Mouse (Mus musculus): ENCODE measurements around the gene Hoxa4.

The Hoxa4 gene

GRCm38 (mm10) chr6:52217895-52218642 lies 26.5 kb upstream of the Hoxa4 start:
- DNase-seq (ENCODE audit: low read depth in 2 of 2, low spot score in 2 of 2): no peak

GRCm38 (mm10) chr6:52217459-52217768 lies 25.9 kb upstream of the Hoxa4 start:
- no peak for DNase-seq (ENCODE audit: low read depth in 2 of 2, low spot score in 2 of 2)

DNA sequence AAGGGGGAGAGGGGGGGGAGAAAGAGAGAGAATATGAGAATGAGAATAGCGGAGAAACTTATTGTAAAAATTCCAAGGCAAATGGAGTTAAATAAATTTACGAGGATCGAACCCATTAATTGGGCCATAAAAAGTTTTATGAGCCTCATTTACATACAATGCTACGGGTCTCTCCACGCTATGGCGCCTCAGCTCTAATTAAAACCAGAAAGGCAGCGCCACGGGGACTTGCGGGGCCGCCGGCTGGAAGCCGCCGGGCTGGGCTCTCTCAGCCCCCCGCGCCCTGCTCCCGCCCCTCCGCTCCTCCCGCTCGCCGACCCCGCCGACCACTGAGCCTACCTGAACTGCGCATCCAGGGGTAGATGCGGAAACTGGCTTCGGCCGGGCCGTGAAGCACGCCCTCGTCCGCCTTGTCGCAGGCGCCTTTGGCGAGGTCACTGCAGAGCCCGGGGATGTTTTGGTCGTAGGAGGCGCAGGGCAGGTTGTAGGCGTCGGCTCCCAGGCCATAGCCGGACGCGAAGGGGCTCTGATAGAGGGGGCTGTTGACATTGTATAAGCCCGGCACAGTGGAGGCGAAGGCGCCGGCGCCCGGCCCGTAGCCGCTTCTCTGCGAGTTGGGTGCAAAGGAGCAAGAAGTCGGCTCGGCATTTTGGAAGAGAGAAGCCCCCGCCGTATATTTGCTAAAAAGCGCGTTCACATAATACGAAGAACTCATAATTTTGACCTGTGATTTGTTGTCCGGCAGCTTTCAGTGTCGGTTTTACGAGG lies 25.3 kb upstream of the Hoxa4 start:
- no peak for DNase-seq (ENCODE audit: low read depth in 2 of 2, low spot score in 2 of 2)

DNA sequence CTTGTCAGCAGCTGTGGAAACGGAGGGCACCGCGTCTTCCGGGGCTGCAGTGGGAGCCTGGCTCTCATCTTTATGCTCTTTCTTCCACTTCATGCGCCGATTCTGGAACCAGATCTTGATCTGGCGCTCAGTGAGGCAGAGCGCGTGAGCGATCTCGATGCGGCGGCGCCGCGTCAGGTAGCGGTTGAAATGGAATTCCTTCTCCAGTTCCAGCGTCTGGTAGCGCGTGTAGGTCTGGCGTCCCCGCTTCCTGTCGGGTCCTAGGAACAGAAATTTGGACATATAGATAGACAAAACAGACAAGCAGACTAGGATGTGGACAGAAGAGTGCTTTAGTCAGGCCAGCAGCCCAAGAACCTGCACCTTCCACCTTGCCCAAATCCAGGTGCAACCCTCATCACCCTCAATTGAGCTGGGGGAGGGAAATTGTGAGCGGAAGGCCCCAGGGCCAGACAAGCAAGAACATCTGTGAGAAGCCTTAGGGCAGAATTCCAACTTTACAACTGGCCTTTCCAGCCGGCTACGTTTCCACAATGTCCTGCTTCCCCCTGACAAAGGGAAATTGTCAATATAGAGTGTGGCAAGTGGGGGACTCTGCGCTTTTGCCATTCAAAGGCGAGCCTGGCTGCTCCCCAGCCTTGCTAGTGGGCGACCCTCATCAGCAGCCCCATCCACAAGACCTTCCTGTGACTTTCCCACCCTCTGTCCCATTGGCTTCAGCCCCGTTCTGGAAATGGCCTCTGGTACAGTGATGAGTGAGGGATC lies 24.4 kb upstream of the Hoxa4 start:
- DNase-seq (ENCODE audit: low read depth in 2 of 2, low spot score in 2 of 2): no peak

DNA sequence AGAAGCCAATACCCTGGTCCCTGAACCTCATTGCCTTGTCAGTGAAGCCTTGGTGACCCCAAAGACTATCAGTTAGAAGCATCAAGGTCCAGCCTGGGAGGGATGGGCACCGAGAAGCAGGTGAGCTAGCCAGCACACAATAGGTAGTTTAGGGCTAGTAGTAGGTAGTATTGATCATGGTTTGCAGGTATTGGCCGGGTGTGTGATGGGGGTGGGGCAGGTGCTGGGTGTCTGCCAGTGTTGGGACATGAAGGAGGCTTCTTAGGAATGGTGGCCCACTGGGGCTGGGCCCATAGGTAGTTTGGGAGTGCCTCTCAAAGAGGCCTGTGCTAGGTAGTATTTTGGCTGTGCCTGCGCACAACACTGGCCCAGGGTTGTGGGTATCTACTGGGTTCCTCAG lies 23.5 kb upstream of the Hoxa4 start:
- DNase-seq (ENCODE audit: low read depth in 2 of 2, low spot score in 2 of 2): no peak

GRCm38 (mm10) chr6:52214271-52214670 lies 22.7 kb upstream of the Hoxa4 start:
- no peak for DNase-seq (ENCODE audit: low read depth in 2 of 2, low spot score in 2 of 2)

DNA sequence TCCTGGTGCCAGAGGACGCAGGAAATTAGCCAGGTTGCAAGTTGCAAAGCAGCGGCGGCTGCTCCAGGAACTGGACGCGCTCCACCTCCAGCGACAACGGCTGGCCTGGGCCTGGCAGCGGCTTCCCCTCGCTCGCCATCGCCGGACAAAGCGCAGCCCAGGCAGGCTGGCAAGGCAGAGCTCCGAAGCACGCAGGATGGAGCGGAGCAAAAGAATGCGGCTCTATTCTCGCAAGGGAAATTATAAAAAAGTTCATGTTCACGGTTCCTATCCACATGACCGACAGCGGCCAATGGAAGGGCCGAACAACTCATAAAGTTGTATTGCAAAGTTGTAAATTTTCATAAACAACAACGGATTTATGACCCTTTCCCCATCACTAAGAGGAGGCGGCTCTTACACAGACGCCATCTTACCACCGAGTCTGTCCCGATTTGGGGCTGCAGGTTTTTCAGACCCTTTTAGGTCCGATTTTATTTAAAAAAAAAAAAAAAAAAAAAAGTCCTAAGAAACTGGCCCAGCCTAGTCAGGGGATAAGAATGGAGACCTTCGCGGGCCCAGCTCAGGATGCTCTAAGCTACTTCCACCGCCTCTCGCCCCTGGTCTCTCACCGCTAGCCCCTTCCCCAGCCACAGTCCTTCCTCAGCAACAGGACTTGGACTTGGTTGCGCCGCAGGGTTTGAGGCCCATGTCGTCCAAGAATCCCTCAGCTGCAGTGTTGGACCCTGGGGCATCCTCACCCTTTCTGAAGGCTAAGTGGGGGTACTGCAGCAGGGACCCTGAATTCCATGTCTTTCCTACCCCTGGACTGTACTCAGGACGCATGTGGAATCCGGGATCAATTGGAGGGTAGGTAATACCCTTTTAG lies 21.8 kb upstream of the Hoxa4 start, which contains the start of the genes Hoxa3 and Gm28308:
Gene Hoxa3 (minus strand): TSS at position 218 of the 868 bp plus-strand sequence.
Gene Gm28308 (minus strand): TSS at position 221 of the 868 bp plus-strand sequence.
- no peak for DNase-seq (ENCODE audit: low read depth in 2 of 2, low spot score in 2 of 2)

DNA sequence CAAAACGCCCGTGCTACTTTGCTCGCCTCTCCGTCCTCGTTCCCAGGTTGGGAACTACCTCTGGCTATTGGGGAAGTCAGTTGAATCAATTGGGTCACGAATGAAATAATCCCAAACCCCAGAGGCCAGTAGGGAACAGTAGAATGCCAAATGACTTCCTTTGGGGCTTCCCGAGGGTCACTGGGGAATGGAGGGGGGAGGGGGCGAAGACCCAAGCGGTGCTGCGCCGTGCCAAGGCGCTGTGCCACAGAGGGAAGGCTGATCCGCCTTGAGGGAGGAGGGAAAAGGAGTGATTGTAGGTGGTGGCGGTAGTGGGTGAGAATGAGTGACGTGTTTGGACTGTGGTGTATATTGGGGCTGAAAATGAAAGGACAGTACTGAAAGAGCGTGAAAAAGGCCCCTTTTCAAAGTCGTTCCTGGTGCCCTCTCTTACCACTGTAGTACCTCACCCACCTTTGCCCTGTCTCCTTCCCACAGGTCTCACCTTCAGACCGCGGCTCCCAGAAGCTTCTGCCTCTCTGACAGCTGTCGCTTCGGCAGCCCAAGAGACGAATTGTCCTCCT lies 21.1 kb upstream of the Hoxa4 start:
- DNase-seq (ENCODE audit: low read depth in 2 of 2, low spot score in 2 of 2): no peak

DNA sequence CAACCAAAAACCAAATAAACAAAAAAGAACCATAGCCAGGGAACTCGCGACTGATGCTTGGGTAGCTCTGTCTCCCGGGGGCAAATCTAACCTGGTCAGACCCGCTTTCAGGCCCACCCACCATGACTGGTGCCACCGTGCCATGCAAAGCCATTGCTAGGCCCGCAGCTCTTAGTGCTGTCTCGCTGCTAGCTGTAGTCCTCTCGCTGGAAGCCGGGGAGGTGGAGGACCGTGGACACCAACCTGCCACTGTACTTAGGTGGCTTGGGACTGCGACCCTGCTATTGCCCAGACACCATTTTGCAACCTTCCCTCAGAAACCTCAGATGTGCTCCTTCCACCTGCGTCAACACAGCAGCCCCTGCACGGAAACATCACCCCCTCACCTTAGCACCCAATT lies 20.4 kb upstream of the Hoxa4 start:
- no peak for DNase-seq (ENCODE audit: low read depth in 2 of 2, low spot score in 2 of 2)

GRCm38 (mm10) chr6:52211170-52211935 lies 19.8 kb upstream of the Hoxa4 start:
- peak; percentile 60 to 73 for DNase-seq (ENCODE audit: low read depth in 2 of 2, low spot score in 2 of 2)

- no peak for DNase-seq (ENCODE audit: low read depth in 2 of 2, low spot score in 2 of 2)
These were observed 18.1 kb upstream of the Hoxa4 start for GRCm38 (mm10) chr6:52209685-52210046.

DNA sequence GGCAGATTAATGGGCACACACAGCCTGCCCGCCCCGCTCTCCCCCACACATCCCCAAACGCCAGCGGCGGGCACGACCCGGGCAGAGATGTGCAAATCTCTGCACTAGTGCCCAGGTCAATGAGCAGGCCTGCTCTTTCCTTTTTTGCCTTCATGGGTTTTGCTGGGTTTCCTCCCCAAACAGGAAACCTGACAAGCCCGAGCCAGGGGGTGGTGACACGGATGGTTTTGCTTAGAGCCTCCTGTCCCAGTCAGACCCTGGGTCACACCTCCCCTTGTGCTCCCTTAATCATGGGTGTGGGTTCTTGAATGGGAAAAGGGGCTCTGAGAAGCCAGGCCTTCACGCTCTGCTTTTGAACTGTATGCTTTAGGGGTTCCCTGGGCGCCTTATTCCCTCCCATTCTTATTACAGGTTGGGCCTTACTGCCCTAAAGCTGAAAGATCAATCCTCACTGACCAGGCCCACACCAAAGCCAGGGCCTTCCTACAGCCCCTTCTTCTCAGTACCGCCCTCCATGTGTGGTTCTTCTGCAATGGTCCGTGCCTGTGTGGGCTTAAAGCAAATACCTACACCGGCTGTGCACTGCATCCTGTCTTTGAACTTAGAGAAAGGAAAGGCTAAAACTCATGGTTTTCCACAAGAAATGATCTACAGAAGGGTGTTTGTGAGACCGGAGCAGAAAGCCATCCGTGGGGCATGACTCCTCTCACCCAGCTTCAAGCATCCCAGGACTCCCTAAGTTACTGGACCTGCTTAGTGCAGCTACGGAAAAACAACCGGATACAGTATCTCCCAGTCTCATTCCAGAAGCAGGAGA lies 17.5 kb upstream of the Hoxa4 start:
- DNase-seq (ENCODE audit: low read depth in 2 of 2, low spot score in 2 of 2): no peak

DNA sequence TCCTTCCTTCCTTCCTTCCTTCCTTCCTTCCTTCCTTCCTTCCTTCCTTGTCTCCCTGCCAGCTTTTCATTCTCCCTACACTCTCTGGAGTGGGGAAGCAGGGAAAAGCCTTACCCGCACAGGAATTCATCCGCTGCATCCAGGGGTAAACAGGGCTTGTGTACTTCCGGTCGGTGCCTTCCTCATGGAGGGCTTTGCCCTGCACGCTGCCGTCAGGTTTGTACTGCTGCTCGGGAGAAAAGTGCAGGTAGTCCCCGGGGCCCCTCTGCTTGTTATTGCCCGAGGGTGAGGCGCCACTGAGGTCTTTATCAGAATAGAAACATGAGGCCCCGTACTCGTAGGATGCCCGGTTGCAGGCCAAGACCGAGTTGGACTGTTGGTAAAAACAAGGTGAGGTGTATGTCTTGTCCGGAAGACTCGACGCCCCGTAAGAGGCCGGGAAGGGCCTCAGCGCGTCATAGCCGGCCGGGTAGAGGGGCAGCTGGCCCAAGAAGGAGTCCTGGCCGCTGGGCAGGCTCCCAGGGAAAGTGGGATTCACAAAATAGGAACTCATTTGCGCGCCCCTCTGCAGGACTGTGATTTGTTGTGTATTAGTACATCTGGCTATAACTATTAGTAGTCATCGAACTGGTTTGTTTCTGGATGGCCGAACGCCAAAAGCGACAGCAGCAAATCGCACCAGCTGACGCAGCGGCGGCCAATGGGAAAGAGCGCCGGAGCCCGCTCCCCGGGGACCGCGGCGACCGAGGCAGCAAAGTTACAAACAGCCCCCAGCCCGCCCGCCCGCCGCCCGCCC lies 16.7 kb upstream of the Hoxa4 start, which contains the start of gene Hoxa6:
Gene Hoxa6 (minus strand): TSS at position 651 of the 796 bp plus-strand sequence.
- no peak for DNase-seq (ENCODE audit: low read depth in 2 of 2, low spot score in 2 of 2)

GRCm38 (mm10) chr6:52207684-52207976 lies 16.1 kb upstream of the Hoxa4 start:
- DNase-seq (ENCODE audit: low read depth in 2 of 2, low spot score in 2 of 2): no peak

- DNase-seq (ENCODE audit: low read depth in 2 of 2, low spot score in 2 of 2): no peak
These were observed 15.5 kb upstream of the Hoxa4 start for GRCm38 (mm10) chr6:52206882-52207683.

GRCm38 (mm10) chr6:52205638-52206621 lies 14.4 kb upstream of the Hoxa4 start:
- DNase-seq (ENCODE audit: low read depth in 2 of 2, low spot score in 2 of 2): no peak
